Comparison of ENCODE assay signal across 9 mouse cellular contexts in the genomic region with DNA sequence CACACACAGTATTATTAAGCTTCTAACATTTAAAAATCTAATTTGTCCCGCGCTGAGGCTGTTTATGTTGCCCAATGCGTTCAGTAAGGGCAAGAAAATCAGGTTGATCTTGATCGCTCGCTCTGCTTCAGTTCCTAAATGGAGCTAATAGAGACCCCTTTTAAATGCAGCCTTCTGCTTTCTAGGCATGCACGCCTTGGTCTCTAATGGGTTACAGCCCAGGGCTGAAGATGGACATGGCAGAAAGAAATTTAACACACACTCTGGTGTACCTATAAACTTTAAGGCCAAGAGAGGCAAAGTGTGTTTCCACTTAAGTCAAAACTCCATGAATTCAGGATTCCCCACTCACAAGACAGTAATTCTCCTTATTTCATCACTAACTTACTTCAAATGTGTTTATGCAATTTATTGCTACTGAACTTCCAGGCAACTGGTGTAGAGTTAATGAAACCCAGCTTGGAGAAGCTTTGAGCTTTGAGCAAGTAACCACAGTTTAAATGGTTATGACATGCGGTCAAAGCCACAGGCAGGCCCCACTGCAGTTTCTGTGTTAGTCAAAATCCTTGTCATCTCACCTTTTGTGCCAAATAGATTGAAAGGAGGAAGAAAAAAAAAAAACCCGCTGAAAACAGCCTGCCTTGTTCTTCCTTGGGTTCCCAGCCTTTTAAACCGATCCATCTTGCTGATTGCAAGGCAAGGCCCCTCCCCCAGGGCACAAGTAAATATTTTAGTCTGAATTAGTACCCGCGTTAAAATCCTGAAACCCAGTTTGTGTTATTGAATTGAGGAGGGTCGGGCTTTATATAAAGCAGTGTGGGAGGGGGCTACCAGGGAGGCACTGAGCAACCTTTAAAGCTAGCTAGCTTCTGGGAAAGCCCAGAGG. TPM values are rescaled to one million over a fixed set of nuclear protein-coding genes. Genes with fewer than 3 reads are reported as not detected.
A peak's percentile ranks its signal among the peaks of the same experiment; 100 is the strongest.
DNase-seq lines count a peak whose midpoint lies in the region; ATAC-seq and TF ChIP-seq lines count a peak whose summit lies in the region.
"Had no signal": no experiment of that assay in that cellular context is flagged by ENCODE, and none has a peak within 500 bp of the region (broad histone marks: within the 10 kb centered on the region; RNA-seq: fewer than 3 reads in every experiment).

No protein-coding gene starts in this region.

- peak overlapping the region; percentile 85; the same call in 1 of the 2 replicates for H3K9ac ChIP-seq in forebrain, embryonic 16.5 days (replicated peaks; ENCODE audit: low read depth, low read length)

- H3K4me2 ChIP-seq in forebrain, embryonic 16.5 days (ENCODE audit: low read length), result peak overlapping the region; percentile 51

- no peak for TF ChIP-seq CTCF in gastrocnemius, adult 2 months (IDR thresholded peaks at IDR 0.05)

- H3K9me3 ChIP-seq in forebrain, embryonic 16.5 days (ENCODE audit: control insufficient read depth, low read length), result no peaks in the 10 kb centered on the region

- 19% methylated on average over 12 of the region's 12 CpGs for WGBS in forebrain, embryonic 16.5 days

- intact Hi-C loops in gastrocnemius, adult 2 months (cut with DNase I), result no loop called here

- no peaks in the 10 kb centered on the region for H3K36me3 ChIP-seq in forebrain, embryonic 16.5 days (ENCODE audit: control insufficient read depth, insufficient read depth)

- H3K4me1 ChIP-seq in forebrain, embryonic 16.5 days (replicated peaks; ENCODE audit: control insufficient read depth, insufficient read depth, low read length), result peaks cover 32% of the 10 kb centered on the region

- no peaks in the 10 kb centered on the region for H3K27me3 ChIP-seq in forebrain, embryonic 16.5 days (replicated peaks; ENCODE audit: control insufficient read depth, insufficient read depth, low read length)

- no peak for ATAC-seq in forebrain, embryonic 16.5 days
- peak; percentile 29 for ATAC-seq in megakaryocyte, adult 5-6 weeks (ENCODE audit: poor library complexity, severe bottlenecking)
- ATAC-seq in CD4-positive, CD25-positive, alpha-beta regulatory T cell, adult 4 months, result no peak

- no peak for DNase-seq in gastrocnemius, adult 2 months
- no peak for DNase-seq in gastrocnemius, postnatal 4 days (ENCODE audit: low spot score in 2 of 2)
- DNase-seq in 3T3-L1 (ENCODE audit: low read depth, low spot score), result peak; percentile 55
- DNase-seq in cerebellum, adult 9-11 months, result no peak
- no peak for DNase-seq in cerebellum, postnatal 10 days
- DNase-seq: right cerebral cortex, adult 18-20 months had no signal

- peak overlapping the region; percentile 77 for H3K4me3 ChIP-seq in gastrocnemius, adult 2 months
- peak overlapping the region; percentile 60 for H3K4me3 ChIP-seq in forebrain, embryonic 16.5 days (replicated peaks; ENCODE audit: low read length)

- peak overlapping the region; percentile 99 for H3K27ac ChIP-seq in gastrocnemius, adult 2 months
- H3K27ac ChIP-seq in forebrain, embryonic 16.5 days (ENCODE audit: low read length), result no peak overlapping the region

RNA-seq across cellular contexts. Expression of gene Pknox2, which starts 3.9 kb away (rescaled TPM):
- total RNA-seq in gastrocnemius, adult 2 months (2021), result 10 to 100 TPM; 35.4 to 40.7 TPM
- total RNA-seq in gastrocnemius, postnatal 4 days (2021), result 10 to 100 TPM; 24.6 to 28.4 TPM
- 24.5 and 26.9 TPM in 2 replicates for polyA plus RNA-seq in forebrain, embryonic 16.5 days (2015; fragmentation: Nextera tagmentation; extraction: Ambion mirVana)
- total RNA-seq in megakaryocyte, adult 5-6 weeks (2015), result 0.16 and 0.64 TPM in 2 replicates
- total RNA-seq in megakaryocyte, adult 5-6 weeks (2017), result 0.04 and 0.41 TPM in 2 replicates
- not detected for polyA plus RNA-seq in CD4-positive, CD25-positive, alpha-beta regulatory T cell, adult 4 months (2017; shearing (Covaris generic))

Comparison
In these comparisons a context has a peak if more than half of its experiments do, and no peak if none do; other contexts are left out.
1. RNA of gene Pknox2, which starts 3.9 kb away (total RNA-seq): 35.4 to 40.7 TPM in gastrocnemius, adult 2 months and 24.6 to 28.4 TPM in gastrocnemius, postnatal 4 days; 0.04 to 0.64 TPM in megakaryocyte, adult 5-6 weeks; every median in the first group is over 10 times any median in the second.